Mouse (Mus musculus): ENCODE data around the gene Gm45623.

The Gm45623 gene

DNA sequence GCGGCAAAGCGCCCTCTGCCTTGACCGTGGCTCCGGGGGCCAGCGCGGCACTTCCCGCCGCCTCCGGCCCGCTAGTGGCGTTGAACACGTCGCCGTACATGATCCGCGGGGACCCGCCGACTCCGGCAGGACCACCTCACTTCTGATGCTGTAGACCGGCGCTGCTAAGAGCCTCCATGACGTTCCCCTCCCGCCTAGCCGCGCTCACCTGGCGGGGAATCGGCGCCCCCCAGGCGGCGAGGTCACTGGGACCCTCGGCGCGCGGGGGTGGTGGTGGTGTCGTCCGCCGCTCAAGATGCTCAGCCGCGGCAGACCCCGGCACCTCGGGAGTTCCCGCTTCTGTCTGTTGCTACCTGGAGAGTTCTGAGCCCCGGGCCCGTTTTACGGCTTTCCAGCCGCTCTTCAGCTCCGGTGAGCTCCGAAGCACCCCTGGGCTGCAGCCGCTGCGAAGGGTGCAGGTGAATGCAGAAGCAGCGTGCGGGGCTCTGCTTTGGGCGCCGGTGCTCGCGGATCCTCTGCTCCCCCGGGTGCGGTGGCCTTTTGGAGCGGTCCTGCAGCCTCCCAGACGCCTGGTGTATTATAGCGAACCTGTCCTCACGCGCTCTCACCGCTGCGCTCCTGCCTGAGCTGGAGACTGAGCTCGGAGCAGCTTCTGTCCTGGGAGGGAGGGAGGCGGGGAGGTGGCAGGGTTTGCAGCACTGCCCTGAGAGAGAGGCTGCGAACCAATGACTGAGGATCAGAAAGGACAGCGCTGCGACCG, at the start of gene Gm45623:
Gm45623 (minus strand) TSS at position 636 of the 760 bp plus-strand sequence.
- Histone ChIP-seq H3K9me3 (ENCODE audit: low read length) (no peaks in the 10 kb centered on the region), H3K4me3 (replicated peaks; ENCODE audit: low read length) (peak within 1 kb of the TSS; percentile 74), H3K4me1 (replicated peaks; ENCODE audit: low read depth, low read length) (peaks cover 22% of the 10 kb centered on the region), H3K36me3 (ENCODE audit: insufficient read depth, low read length) (no peaks in the 10 kb centered on the region), H3K27me3 (ENCODE audit: insufficient read depth, low read length) (peaks cover 93% of the 10 kb centered on the region)
- TF ChIP-seq POU5F1 (IDR thresholded peaks at IDR 0.05; ENCODE audit: borderline replicate concordance, low read length) = no peak
- no peak for TF ChIP-seq NANOG (IDR thresholded peaks at IDR 0.05; ENCODE audit: borderline replicate concordance, low read length)
- TF ChIP-seq CTCF (conservative IDR thresholded peaks at IDR 0.05; ENCODE audit: low read length) = no peak

DNA sequence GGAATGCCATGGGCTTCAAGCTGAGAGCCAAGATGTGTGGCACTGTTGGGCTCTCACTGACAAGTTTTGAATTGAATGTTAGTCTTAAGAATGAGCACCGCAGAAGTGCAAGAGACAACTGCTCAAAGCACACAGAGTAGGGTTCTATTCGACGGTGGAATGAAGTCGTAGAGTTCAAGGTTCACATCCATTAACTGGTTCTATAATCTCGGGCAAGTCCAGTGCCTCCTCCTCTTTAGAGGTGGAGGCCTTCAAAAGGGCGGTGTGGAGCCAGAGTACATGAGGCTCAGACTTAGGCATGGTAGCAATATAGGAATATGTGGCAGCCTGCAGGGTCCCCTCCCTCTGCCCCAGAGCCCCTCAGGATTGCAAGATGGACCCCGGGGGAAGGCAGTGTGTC, 43.8 kb upstream of the Gm45623 start:
- TF ChIP-seq NANOG (IDR thresholded peaks at IDR 0.05; ENCODE audit: borderline replicate concordance, low read length) (no peak), POU5F1 (IDR thresholded peaks at IDR 0.05; ENCODE audit: borderline replicate concordance, low read length) (no peak), CTCF (conservative IDR thresholded peaks at IDR 0.05; ENCODE audit: low read length) (no peak)
- H3K27me3 ChIP-seq (ENCODE audit: insufficient read depth, low read length) = peaks cover 5% of the 10 kb centered on the region; the same call in 1 of the 2 replicates
- H3K36me3 ChIP-seq (ENCODE audit: insufficient read depth, low read length) = no peaks in the 10 kb centered on the region
- no peak overlapping the region for H3K4me3 ChIP-seq (replicated peaks; ENCODE audit: low read length)
- H3K4me1 ChIP-seq (replicated peaks; ENCODE audit: low read depth, low read length) = peaks cover 12% of the 10 kb centered on the region
- H3K9me3 ChIP-seq (ENCODE audit: low read length) = peaks cover 10% of the 10 kb centered on the region

DNA sequence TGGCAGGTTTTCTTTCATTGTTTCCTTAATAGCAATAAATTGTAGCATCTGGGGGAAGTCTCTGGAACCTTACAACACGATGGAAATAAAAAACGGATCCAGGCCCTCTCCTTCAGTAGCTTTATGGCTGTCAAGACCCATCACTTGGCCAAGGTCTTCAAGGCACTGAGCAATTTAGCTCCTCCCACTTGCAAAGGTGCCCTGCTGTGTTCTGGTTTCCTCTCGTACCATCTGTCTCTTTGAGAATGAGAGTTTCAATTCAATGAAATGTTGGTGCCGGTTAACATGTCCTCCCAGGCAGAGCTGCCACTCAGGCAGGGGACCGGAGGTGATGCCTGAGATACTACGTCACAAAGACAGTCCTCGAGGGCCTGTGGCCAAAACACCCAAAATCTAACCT, 41.9 kb upstream of the Gm45623 start:
- TF ChIP-seq POU5F1 (IDR thresholded peaks at IDR 0.05; ENCODE audit: borderline replicate concordance, low read length) = no peak
- no peak for TF ChIP-seq NANOG (IDR thresholded peaks at IDR 0.05; ENCODE audit: borderline replicate concordance, low read length)
- no peak for TF ChIP-seq CTCF (conservative IDR thresholded peaks at IDR 0.05; ENCODE audit: low read length)
- Histone ChIP-seq H3K4me3 (replicated peaks; ENCODE audit: low read length) (no peak overlapping the region), H3K27me3 (ENCODE audit: insufficient read depth, low read length) (peaks cover 8% of the 10 kb centered on the region; the same call in 1 of the 2 replicates), H3K36me3 (ENCODE audit: insufficient read depth, low read length) (no peaks in the 10 kb centered on the region), H3K4me1 (replicated peaks; ENCODE audit: low read depth, low read length) (peaks cover 12% of the 10 kb centered on the region), H3K9me3 (ENCODE audit: low read length) (peaks cover 10% of the 10 kb centered on the region)

DNA sequence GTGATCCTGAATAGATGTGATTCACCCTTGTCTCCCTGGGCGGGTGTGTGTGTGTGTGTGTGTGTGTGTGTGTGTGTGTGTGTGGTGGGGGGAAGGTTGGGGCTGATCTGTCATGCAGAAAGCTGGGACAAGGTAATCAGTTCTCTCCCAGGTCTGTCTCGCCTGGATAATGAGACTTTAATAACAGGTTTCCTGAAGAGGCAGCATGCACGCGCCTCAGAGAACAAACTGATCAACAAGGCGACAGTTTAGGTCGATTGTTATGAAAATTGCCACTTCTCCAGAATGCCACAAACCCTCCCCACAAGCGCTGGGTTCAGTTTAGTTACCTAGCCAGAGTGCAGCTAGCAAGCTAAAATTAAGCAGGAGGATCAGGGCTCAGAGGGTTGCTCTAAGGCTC, 40.8 kb upstream of the Gm45623 start:
- H3K4me1 ChIP-seq (replicated peaks; ENCODE audit: low read depth, low read length) = peaks cover 12% of the 10 kb centered on the region
- no peaks in the 10 kb centered on the region for H3K36me3 ChIP-seq (ENCODE audit: insufficient read depth, low read length)
- H3K4me3 ChIP-seq (replicated peaks; ENCODE audit: low read length) = no peak overlapping the region
- H3K27me3 ChIP-seq (ENCODE audit: insufficient read depth, low read length) = peaks cover 8% of the 10 kb centered on the region; the same call in 1 of the 2 replicates
- TF ChIP-seq NANOG (IDR thresholded peaks at IDR 0.05; ENCODE audit: borderline replicate concordance, low read length) (no peak), CTCF (conservative IDR thresholded peaks at IDR 0.05; ENCODE audit: low read length) (no peak), POU5F1 (IDR thresholded peaks at IDR 0.05; ENCODE audit: borderline replicate concordance, low read length) (no peak)
- peaks cover 10% of the 10 kb centered on the region for H3K9me3 ChIP-seq (ENCODE audit: low read length)

DNA sequence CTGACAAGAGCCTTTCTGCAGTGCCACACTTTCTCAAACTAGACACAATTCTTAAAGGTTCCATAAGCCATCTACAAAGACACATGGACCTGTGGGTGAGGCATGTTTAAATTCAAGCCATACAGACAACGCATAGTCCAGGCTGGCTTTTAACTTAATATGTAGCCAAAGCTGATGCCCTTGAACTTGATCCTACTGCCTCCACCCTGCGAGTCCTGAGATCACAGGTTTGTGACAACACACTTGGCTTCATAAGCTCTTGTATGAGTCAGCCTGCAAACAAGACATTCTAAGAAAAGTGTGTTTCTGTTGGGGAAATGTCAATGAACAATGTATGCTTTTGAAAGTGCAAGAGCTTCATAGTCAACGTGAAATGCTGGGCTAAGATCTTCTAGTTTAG, 39.2 kb upstream of the Gm45623 start:
- Histone ChIP-seq H3K4me1 (replicated peaks; ENCODE audit: low read depth, low read length) (peaks cover 12% of the 10 kb centered on the region), H3K9me3 (ENCODE audit: low read length) (peaks cover 10% of the 10 kb centered on the region), H3K36me3 (ENCODE audit: insufficient read depth, low read length) (no peaks in the 10 kb centered on the region), H3K4me3 (replicated peaks; ENCODE audit: low read length) (no peak overlapping the region), H3K27me3 (ENCODE audit: insufficient read depth, low read length) (peaks cover 8% of the 10 kb centered on the region; the same call in 1 of the 2 replicates)
- no peak for TF ChIP-seq CTCF (conservative IDR thresholded peaks at IDR 0.05; ENCODE audit: low read length)
- no peak for TF ChIP-seq NANOG (IDR thresholded peaks at IDR 0.05; ENCODE audit: borderline replicate concordance, low read length)
- no peak for TF ChIP-seq POU5F1 (IDR thresholded peaks at IDR 0.05; ENCODE audit: borderline replicate concordance, low read length)

DNA sequence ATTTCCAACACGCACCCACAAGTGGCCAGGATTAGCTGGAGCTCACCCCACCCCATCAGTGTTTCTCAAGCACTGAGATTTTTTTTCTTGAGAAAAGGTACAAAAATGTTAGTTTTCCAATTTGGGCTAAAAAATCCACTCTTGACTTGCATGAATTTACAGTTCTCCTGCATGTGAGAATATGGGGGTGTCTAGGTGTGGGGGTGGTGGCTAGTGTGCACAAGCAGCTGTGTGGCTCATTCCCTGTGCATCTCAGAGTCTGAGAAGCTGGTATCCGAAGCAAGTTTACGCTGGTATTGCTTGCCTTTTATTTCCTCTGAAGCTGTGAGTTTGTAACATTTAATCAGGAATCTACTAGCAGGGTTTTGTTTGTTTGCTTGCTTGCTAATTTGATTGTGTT, 37.1 kb upstream of the Gm45623 start:
- H3K36me3 ChIP-seq (ENCODE audit: insufficient read depth, low read length) = no peaks in the 10 kb centered on the region
- H3K27me3 ChIP-seq (ENCODE audit: insufficient read depth, low read length) = peaks cover 8% of the 10 kb centered on the region; the same call in 1 of the 2 replicates
- H3K4me1 ChIP-seq (replicated peaks; ENCODE audit: low read depth, low read length) = peaks cover 12% of the 10 kb centered on the region
- no peaks in the 10 kb centered on the region for H3K9me3 ChIP-seq (ENCODE audit: low read length)
- H3K4me3 ChIP-seq (replicated peaks; ENCODE audit: low read length) = no peak overlapping the region
- TF ChIP-seq NANOG (IDR thresholded peaks at IDR 0.05; ENCODE audit: borderline replicate concordance, low read length) (no peak), POU5F1 (IDR thresholded peaks at IDR 0.05; ENCODE audit: borderline replicate concordance, low read length) (no peak), CTCF (conservative IDR thresholded peaks at IDR 0.05; ENCODE audit: low read length) (no peak)

DNA sequence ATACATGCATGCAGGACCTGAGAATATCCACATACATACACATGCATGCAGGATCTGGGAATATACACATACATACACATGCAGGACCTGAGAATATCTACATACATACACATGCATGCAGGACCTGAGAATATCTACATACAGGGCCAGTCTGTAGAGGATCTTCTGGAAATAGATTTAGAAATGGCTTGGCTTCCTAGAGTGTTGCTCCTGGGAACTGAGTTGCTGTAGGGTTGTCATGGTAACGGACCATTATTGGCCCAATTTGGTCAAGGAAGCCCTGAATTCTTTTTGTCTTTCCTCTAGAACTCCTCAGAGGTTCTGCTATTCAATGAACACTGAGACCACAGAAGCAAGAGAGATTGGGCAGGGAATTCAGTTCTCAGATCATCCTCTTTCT, 29.0 kb upstream of the Gm45623 start:
- Histone ChIP-seq H3K4me3 (replicated peaks; ENCODE audit: low read length) (no peak overlapping the region), H3K4me1 (replicated peaks; ENCODE audit: low read depth, low read length) (peaks cover 13% of the 10 kb centered on the region), H3K36me3 (ENCODE audit: insufficient read depth, low read length) (no peaks in the 10 kb centered on the region), H3K9me3 (ENCODE audit: low read length) (peaks cover 5% of the 10 kb centered on the region; the same call in 1 of the 2 replicates), H3K27me3 (ENCODE audit: insufficient read depth, low read length) (peaks cover 15% of the 10 kb centered on the region)
- TF ChIP-seq NANOG (IDR thresholded peaks at IDR 0.05; ENCODE audit: borderline replicate concordance, low read length) (no peak), CTCF (conservative IDR thresholded peaks at IDR 0.05; ENCODE audit: low read length) (no peak), POU5F1 (IDR thresholded peaks at IDR 0.05; ENCODE audit: borderline replicate concordance, low read length) (no peak)

DNA sequence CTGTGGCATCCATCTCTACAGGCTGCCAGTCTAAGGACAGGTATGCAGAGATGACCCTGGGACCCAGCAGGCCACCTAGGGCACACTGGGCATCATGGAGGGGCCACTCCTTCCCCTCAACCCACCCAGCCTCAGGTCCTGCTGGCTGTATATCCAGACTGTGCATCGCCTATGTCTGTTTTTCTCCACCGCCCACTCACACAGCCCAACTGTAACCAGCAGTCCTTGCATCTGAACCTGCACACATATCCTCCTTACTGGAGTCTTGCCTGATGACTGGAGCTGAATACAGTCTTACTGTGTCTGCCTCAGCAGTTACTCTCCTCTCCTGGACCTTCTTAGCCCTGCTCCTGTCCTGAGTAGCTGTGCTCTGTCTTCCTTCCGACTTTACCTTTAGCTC, 28.1 kb upstream of the Gm45623 start:
- no peaks in the 10 kb centered on the region for H3K36me3 ChIP-seq (ENCODE audit: insufficient read depth, low read length)
- peaks cover 13% of the 10 kb centered on the region for H3K4me1 ChIP-seq (replicated peaks; ENCODE audit: low read depth, low read length)
- TF ChIP-seq CTCF (conservative IDR thresholded peaks at IDR 0.05; ENCODE audit: low read length) (no peak), NANOG (IDR thresholded peaks at IDR 0.05; ENCODE audit: borderline replicate concordance, low read length) (no peak), POU5F1 (IDR thresholded peaks at IDR 0.05; ENCODE audit: borderline replicate concordance, low read length) (no peak)
- H3K4me3 ChIP-seq (replicated peaks; ENCODE audit: low read length) = no peak overlapping the region
- peaks cover 22% of the 10 kb centered on the region for H3K27me3 ChIP-seq (ENCODE audit: insufficient read depth, low read length)
- H3K9me3 ChIP-seq (ENCODE audit: low read length) = peaks cover 5% of the 10 kb centered on the region; the same call in 1 of the 2 replicates

All from E14TG2a.4 (cell line).